Mouse (Mus musculus): ENCODE results near the gene Tnnc1.

Tnnc1 gene

GRCm38 (mm10) chr14:31260932-31261331, 52.8 kb downstream of the Tnnc1 start:
- no peak for DNase-seq

All from right cerebral cortex, adult 18-20 months (tissue).